Mouse (Mus musculus) embryonic fibroblast, embryonic 13.5 days (primary cell): ENCODE measurements around the gene Ndufs3. TPM values are rescaled to one million over a fixed set of nuclear protein-coding genes. Genes with fewer than 3 reads are reported as not detected.
"Not testable (repeated sequence)": the region's sequence is repeated elsewhere in the genome, so short reads cannot be mapped to it uniquely, and the experiment has no call there.

Source experiments
- H3K27ac ChIP-seq: 2 replicates; pipeline ENCODE4 v1.5.1; 2012; ENCODE audit warnings: low read length, control low read depth, inconsistent platforms; ENCODE audit not compliant: insufficient read depth
- H3K4me1 ChIP-seq: 2 replicates; pipeline ENCODE4 v1.6.1; 2011; ENCODE audit warnings: low read length; ENCODE audit not compliant: control insufficient read depth, insufficient read depth
- H3K4me3 ChIP-seq: 2 replicates; pipeline ENCODE4 v1.5.1; 2011; ENCODE audit warnings: mild to moderate bottlenecking, control low read depth, low read length; ENCODE audit not compliant: insufficient read depth
- CTCF ChIP-seq: IDR thresholded peaks from 2 replicates; pipeline ENCODE4 v1.5.1; 2011; ENCODE audit warnings: mild to moderate bottlenecking, control low read depth, low read length, moderate library complexity, borderline replicate concordance; ENCODE audit not compliant: insufficient read depth
- POLR2A ChIP-seq: IDR thresholded peaks from 2 replicates; pipeline ENCODE4 v1.6.1; 2011; ENCODE audit warnings: low read depth, mild to moderate bottlenecking, control low read depth, low read length, moderate library complexity
- polyA plus RNA-seq: library from polyadenylated mRNA; stranded (reverse); fragments of >200 nt; gene quantifications from 2 replicates; pipeline ENCODE4 v1.2.4, GENCODE M21; 2011; ENCODE audit warnings: low read depth; ENCODE audit not compliant: missing spikeins, insufficient read length

Ndufs3 gene
- polyA plus RNA-seq, 1 experiment, result 118 TPM

DNA sequence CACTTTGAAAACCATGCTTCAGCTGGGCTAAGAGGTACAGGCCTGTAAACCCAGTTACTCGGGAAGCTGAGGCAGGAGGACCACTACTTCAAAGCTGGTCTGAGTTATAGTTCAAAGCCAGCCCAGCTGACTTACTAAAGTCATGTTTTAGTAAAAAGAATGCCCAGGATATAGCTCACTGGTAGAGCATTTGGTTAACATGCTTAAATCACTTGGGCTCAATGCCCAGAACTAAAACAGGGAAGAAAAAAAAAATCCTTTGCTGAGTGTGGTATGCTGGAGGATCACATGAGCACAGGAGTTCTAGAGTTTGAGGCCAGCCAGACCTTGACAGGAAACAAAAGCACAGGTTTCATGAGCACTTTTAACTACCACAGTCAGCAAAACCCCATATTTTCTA lies 7.0 kb upstream of the Ndufs3 start:
- H3K27ac ChIP-seq, result no peak overlapping the region
- H3K4me1 ChIP-seq, result peaks cover 8% of the 10 kb centered on the region
- TF ChIP-seq POLR2A, result no peak
- no peak overlapping the region for H3K4me3 ChIP-seq

- peaks cover 7% of the 10 kb centered on the region for H3K4me1 ChIP-seq
- H3K27ac ChIP-seq, result no peak overlapping the region
- TF ChIP-seq POLR2A (no peak), CTCF (no peak)
- no peak overlapping the region for H3K4me3 ChIP-seq
Measured at GRCm38 (mm10) chr2:90910861-90911260, 6.2 kb upstream of the Ndufs3 start.

- Histone ChIP-seq H3K4me1 (peaks cover 3% of the 10 kb centered on the region; the same call in 1 of the 2 replicates), H3K4me3 (no peak overlapping the region), H3K27ac (no peak overlapping the region)
- no peak for TF ChIP-seq CTCF
- no peak for TF ChIP-seq POLR2A
Measured at GRCm38 (mm10) chr2:90906721-90907120, 2.1 kb upstream of the Ndufs3 start.

DNA sequence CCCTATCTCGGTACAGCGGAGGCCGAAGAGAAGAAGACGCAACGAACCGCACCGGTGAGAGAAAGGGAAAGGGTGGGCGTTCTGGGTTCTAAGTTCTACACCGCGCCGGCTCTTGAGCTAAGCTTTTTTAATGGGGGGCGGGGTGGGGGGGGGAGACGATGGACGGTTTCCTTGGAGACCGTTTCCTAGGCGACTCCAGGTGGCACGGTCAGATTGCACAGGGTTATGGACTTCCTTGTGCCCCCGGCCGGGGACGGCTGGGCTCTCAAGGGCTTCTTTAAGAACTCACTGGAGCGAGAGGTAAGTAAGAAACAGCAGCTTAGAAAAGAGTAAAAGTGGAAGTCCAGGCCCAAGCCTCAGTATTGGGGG lies 213 bp upstream of the Ndufs3 start:
- peak overlapping the region; percentile 93 for H3K4me3 ChIP-seq
- H3K27ac ChIP-seq, result no peak overlapping the region
- TF ChIP-seq CTCF, result no peak
- no peak for TF ChIP-seq POLR2A
- H3K4me1 ChIP-seq, result peaks cover 3% of the 10 kb centered on the region; the same call in 1 of the 2 replicates

DNA sequence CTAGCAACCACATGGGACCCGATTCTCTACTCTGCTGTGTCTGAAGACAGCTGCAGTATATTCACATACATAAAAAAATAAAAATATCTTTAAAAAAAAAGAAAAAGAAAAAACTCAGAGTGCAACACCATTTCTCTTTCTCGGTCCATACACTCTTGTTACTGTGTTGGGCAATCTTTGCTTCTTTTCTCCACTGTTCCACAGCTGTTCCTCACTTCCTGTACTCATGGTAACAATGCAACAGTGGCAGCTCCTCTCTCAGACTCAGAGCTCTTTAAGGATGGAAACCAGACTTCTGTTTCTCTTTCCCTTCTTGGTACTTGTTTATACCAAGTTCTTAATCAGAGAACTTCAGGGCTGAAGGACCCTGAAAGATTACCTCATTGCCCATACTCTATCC lies 1.2 kb downstream of the Ndufs3 start:
- Histone ChIP-seq H3K4me3 (peak overlapping the region; percentile 93), H3K4me1 (peaks cover 3% of the 10 kb centered on the region; the same call in 1 of the 2 replicates), H3K27ac (no peak overlapping the region)
- no peak for TF ChIP-seq CTCF
- no peak for TF ChIP-seq POLR2A

- not testable (repeated sequence) for H3K4me3 ChIP-seq, H3K27ac ChIP-seq, H3K4me1 ChIP-seq
Measured at GRCm38 (mm10) chr2:90894299-90894677, 10.3 kb downstream of the Ndufs3 start.

DNA sequence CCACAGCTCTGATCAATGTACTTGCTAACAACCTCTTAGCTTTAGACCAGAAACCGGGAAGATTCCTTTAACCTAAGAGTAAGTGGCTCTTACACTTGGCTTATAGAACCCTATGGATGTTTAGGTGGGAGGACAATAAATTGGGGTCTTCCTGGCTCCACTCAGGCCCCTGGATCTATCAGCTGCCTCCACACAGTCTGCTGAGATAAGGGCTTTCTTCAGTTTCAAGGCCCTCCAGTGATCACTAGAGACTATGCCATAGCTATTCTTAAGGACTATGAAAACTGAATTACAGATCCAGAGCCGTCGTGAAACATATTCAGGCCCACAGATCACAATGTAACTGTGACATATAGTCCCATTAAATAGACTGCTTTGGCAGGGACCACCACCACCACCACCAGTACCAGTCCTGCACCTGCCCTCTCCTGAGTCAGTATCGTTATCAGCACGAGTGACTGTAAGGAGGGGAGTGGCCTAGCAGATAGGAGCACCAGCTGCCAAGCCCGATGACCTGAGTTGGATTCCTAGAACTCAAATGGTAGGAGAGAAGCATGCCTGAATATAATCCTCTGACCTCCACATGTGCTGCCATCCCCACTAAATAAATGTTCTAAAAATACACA lies 10.8 kb downstream of the Ndufs3 start:
- no peak overlapping the region for H3K4me3 ChIP-seq
- no peak overlapping the region for H3K27ac ChIP-seq
- peaks cover 2% of the 10 kb centered on the region; the same call in 1 of the 2 replicates for H3K4me1 ChIP-seq
- TF ChIP-seq POLR2A (no peak), CTCF (no peak)

DNA sequence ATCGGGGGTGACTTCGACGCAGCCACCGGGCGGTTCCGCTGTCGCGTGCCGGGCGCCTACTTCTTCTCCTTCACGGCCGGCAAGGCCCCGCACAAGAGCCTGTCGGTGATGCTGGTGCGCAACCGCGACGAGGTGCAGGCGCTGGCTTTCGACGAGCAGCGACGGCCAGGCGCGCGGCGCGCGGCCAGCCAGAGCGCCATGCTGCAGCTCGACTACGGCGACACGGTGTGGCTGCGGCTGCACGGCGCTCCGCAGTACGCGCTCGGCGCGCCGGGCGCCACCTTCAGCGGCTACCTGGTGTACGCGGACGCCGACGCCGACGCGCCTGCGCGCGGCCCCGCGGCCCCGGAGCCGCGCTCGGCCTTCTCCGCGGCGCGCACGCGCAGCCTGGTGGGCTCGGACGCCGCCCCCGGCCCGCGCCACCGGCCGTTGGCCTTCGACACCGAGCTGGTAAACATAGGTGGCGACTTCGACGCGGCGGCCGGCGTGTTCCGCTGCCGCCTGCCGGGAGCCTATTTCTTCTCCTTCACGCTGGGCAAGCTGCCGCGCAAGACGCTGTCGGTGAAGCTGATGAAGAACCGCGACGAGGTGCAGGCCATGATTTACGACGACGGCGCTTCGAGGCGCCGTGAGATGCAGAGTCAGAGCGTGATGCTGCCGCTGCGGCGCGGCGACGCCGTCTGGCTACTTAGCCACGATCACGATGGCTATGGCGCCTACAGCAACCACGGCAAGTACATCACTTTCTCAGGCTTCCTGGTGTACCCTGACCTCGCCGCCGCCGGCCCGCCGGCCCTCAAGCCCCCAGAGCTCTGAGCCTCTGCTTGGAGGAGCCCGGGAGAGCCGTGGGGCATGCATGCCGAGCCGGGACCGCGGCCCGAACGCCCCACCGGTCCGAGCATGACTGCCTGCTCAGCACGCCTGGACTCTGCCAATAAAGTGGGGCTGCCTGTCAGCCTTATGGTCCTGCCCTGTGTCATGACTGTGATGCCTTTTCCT lies 14.8 kb downstream of the Ndufs3 start:
- Histone ChIP-seq H3K4me1 (no peaks in the 10 kb centered on the region), H3K4me3 (peak overlapping the region; percentile 33), H3K27ac (no peak overlapping the region)
- TF ChIP-seq CTCF (no peak), POLR2A (no peak)

DNA sequence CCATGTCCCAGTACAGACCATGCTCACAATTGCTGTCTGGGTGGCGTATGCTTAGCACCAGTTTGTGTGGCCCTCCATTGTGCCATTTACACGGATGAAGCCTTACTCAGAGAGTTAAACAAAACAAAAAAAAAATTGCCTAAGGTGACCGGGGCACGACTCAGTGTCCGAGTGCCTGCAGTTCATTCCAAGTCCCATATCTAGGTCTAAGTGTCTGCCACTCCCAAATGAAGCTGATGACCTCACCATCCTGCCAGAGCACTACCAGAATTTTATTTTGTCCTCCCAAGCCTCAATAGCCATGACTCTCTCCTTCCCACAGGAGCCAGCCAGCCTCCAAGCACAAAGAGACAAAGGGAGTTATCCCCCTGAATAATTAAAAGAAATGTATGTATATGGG lies 17.0 kb downstream of the Ndufs3 start:
- Histone ChIP-seq H3K4me3 (no peak overlapping the region), H3K27ac (no peak overlapping the region), H3K4me1 (no peaks in the 10 kb centered on the region)
- no peak for TF ChIP-seq POLR2A

DNA sequence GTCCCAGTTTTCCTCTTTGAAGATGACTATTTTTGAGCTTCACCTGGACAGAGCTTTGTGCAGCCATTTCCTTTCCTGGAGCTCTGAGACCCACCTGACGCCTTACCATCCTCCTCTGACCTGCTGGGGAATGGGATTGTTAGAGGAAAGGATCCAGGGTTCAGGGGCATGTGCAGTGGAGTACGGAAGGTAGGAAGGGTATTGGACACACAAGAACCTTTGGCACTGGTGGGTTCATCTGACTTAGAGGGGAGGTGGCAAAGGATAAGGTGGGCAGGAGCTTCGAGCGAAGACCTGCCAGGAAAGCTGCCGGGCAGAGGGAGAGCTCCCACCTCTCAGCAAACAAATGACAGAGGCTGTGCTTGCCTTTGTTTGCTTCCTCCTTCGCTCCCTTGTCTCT lies 18.2 kb downstream of the Ndufs3 start:
- no peaks in the 10 kb centered on the region for H3K4me1 ChIP-seq
- H3K27ac ChIP-seq, result no peak overlapping the region
- TF ChIP-seq POLR2A, result no peak
- no peak for TF ChIP-seq CTCF
- no peak overlapping the region for H3K4me3 ChIP-seq
